Mouse (Mus musculus) fat pad, adult 2 months (tissue): ENCODE results near the gene Lctl.
"Not testable (repeated sequence)": the region's sequence is repeated elsewhere in the genome, so short reads cannot be mapped to it uniquely, and the experiment has no call there.

Experiments used
- DNase-seq: peaks from one replicate; pipeline ENCODE4 v3.0.0-alpha.2; 2011; ENCODE audit warnings: low read depth, low spot score; ENCODE audit errors: extremely low read depth

Lctl gene

DNA sequence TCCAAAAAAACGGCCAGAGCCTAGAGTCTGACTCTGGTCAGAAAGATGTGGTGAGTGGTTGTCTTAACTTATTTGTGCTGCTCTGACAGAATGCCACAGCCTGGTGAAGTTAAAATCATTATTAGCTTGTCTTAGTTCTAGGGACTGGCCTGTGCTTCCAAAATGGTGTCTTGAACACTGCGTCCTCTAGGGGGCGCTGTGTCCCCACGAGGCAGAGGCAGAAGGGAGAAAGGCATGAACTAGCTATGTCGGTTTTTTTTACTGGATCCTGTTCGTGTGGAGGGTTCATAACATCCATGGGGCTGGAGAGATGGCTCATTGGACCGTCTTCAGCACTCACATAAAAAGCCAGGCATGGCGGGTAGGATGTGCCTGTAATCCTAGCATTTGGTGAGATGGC lies 3.0 kb downstream of the Lctl start:
- no peak for DNase-seq

DNA sequence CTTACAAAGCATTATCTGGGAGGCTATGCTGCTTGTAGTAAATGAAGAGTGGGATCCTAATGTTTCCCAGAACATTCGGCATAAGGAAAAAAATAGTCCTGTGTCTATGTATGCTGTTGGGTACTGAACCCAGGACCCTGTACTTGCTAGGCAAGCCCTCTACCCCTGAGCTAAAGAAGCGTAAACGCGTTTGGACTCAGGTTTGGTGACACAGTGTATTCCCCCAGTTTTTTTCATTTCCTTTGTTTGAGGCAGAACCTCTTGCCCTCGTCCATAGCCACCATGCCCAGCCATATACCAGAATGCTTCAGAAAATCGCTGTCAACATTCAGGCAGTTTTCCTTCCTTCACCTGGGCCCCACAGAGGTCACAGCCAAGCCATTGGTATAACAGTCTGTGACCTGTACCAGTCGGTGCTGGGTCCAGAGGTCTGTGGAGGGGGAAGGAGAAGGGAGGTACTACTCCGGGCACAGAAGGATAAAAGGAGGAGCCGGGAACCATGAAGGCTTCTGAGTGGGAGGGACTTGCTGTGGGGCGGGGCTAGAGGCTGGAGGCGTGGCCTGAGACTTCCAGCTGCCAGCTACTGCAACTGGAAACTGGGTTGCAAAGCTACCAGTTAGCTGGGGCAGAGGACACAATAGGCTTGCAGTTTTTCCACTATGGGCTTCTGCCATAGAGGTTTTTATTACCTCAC lies 3.8 kb downstream of the Lctl start:
- DNase-seq, result peak; percentile 5

DNA sequence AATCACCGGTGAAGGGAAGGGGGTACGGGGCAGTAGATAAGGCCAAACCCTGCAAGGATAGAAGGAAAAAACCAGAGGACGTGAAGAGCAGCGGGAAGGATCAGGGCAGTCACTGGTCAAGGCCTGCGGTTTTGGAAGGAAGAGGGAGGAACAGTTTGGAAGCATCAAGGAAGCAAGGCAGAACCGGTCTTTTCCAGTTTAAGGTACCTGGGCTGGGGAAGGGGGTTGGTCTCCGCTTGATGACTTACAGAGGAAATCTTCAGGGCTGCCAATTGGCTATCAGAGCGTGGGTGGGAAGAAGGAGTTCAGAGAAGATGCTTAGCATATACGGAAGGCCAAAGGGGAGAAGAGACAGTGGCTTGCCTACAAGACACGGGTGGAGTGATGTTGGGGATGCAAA lies 5.7 kb downstream of the Lctl start:
- no peak for DNase-seq

DNA sequence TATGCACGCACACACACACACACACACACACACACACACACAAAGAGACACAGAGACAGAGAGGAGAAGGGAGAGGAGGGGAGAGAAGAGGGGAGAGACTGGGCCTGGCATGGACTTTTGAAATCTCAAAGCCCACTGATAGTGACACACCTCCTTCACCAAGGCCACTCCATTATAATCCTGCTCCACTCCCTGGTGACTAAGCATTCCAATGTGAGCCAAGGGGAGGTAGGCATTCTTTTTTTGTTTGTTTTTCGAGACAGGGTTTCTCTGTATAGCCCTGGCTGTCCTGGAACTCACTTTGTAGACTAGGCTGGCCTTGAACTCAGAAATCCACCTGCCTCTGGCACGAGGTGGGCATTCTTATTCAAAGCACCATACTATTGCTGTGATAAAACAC lies 7.9 kb downstream of the Lctl start:
- DNase-seq, result not testable (repeated sequence)

DNA sequence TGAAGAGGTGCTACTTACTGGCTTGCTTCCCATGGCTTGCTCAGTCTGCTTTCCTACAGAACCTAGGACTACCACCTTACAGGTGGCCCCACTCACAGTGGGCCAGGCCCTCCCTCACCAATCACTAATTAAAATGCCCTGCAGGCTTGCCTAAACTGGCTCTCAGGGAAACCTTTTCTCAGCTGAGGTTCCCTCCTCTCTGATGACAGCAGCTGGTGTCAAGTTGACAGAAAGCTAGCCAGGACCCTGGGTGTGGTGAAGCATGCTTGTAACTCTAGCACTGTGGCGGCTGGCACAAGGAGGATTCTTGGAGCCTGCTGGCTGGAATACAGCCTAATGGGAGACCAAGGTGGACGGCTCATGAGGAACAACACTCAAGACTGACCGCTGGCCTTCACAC lies 8.4 kb downstream of the Lctl start:
- no peak for DNase-seq

DNA sequence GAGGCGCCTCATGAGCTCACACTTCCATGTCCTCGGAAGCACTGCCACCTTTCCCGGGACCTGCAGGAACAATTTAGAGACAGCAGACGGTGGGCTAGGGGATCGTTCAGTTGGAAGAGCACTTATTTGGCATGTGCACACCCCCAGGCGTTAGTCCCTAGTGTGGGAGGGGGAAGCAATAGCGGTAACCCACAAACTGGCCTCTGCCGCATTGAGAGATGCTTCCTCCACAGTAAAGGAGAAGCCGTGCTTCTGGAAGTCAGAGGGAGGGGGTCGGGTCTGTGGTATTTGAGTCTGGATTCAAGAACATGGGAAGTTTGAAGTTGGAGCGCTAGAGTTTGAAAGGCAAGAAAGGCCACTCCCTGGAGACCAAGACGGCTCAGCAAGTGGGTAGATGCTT lies 9.2 kb downstream of the Lctl start:
- DNase-seq, result no peak

DNA sequence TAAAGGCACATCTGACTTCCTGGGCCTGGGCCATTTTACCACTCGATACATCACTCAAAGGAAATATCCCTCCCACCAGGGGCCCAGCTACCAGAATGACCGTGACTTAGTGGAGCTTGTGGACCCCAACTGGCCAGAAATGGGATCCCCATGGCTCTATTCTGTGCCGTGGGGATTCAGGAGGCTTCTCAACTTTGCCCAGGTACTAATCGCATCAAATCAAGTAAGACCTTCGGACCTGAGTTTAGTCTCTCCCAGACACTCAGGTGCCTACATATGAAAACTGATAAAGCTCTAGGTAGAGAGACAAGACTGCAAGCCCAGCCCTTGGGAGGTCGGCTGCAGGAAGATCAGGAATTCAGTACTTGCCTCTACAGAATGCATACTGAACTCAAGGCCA lies 14.7 kb downstream of the Lctl start:
- DNase-seq, result no peak

DNA sequence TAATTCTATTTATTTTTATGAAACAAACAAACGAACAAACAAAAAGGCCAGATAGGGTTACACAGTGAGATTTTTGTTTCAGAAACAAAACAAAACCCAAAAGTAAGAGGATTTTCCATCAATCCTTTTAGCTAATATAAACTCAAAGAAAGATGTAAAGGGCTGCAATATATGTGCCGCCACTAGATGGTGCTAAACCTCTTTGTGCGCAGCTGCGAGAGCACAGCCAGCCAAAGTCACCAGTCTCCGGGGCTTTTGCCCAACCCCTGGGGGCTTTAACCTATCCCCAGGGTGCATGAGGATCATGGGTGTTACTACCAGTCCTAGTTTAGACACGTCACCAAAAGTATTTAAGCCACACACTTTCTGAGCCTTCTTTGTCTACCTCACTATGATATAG lies 21.9 kb downstream of the Lctl start:
- DNase-seq, result not testable (repeated sequence)

DNA sequence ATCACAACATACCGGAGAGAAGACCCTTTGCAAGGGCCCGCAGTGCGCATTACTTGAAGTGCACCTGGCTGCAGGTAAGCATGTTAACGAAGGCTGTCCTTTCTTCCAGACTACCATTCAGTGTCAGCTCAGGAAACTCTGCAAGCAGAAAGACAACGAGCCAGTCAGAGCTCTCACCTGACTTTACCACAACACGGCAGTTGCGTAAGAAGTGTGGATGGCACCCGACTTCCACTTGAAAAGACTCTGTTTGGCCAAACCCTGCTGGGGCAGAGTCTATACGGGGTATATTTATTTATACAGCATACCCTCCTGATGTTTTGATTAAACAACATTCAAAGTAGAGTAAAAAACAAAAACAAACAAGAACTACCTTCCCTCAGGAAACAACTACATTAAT lies 22.9 kb downstream of the Lctl start:
- no peak for DNase-seq

DNA sequence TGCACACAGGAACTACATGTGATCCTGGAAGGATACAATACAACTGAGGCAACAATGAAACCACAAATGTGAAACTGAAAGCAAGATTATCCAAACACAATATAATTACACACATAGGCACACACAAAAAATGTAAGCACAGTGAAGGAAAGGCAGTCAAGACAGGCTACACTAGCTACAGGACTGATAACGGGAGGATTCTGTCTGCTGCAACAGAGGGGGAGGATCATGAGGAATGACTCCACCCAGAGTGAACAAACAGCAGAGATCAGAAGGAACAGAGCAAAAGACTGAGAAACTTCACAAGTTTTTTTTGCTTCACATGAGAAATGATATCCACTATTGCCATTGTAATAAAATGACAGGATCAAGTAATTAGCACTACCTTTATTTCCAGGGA lies 39.7 kb downstream of the Lctl start:
- no peak for DNase-seq

DNA sequence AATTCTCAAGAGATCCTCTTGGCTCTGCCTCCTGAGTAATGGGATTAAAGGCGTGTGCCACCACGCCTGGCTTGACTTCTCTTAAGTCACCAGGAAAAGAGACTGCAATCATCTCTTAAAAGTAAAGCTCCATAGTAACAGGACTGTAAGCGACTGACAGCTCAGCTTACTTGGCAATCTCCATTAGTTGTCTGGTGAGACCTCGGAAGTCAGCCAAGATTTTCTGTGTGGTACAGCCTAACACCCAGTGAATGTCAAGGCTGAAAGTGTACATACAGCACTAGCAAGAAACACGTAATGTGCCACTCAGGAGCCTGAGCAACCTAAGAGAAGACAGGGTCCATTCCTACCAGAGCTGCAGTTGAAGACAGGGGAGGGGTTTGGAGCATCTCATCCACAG lies 43.5 kb downstream of the Lctl start:
- no peak for DNase-seq

DNA sequence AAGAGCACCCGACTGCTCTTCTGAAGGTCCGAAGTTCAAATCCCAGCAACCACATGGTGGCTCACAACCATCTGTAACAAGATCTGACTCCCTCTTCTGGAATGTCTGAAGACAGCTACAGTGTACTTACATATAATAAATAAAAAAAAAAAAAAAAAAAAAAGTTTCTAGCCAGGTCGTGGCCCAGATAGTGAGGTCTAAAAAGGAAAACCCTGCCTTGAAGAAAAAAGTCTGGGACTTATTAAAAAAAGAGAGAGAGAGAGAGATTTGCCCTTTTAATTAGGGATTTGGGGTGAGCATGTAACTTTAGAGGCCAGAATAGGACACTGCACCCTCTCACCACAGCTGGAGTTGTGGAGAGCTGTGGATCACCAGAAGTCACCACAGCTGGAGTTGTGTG lies 53.0 kb downstream of the Lctl start:
- DNase-seq, result not testable (repeated sequence)

DNA sequence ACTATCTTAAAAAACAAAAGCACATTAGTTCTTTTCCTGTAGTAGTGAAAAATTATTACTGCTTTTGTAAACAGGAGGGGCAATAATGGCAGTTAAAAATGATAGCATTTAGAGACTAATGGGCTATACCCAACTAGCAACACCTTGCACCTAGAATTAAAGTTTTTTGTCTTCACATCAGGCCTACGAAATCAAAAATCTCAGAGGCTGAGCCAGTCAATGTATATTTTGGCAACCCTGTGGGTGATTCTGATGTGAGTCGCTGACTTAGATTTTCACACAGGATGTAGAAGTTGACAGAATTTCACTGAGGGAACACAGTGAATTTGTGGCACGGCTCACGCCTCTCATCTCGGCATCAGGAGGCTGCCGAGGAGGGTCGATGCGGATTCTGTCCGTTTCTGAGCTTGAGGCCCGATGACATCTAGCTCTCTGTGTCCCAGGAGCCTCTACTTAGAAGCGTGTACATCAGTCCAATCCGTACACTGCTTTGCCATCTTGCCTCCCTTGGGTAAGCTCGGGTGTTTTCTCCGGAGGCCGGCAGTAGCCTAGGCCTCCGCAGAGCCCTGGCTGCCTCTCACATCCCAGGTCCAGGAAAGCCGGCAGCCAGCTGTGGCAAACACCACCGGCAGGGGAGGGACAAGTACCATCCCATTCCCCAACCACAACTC lies 55.3 kb downstream of the Lctl start:
- DNase-seq, result no peak

DNA sequence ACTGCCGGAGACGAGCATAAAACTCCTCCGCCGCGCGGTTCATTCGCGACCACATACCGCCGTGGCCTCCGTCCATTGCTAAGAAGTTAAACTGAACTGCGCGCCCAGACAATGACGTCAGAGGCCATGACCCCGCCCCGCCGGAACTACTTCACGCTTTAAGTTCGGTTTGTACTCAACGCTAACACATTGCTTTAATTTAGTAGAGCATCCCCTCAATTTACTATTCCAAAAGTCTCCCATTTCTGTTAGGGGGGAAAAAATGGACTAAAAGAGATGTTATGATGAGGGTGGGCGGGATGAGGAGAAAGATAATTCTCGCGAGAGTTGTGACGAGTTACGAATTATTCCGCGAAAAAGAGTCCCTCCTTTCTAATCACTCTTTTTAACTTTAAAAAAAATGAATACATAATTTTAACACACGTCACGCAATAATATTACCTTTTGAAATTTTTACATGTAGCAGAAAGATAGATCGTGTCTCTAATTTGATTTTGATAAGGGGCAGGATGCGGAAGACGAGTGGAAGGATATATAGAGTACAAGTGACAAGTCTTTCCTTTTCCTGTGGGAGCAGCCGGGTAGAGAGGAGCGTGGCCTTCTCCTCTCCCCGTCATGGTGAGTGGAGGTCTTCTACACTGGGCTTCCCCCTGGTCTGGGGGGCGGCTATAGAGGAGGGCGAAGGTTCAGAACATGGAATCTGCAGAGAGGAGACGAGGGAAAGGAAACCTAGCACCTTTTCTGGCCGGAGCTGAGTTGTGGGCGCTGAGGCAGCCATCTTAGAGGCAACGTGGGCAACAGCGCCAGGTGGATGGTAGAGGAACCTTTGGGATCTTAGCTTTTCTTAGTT lies 56.1 kb downstream of the Lctl start, which contains the start of the genes Zwilch and Rpl4:
TSS of gene Zwilch (minus strand) at position 289 of the 850 bp plus-strand sequence.
TSS of gene Rpl4 (plus strand) at position 560 of the 850 bp plus-strand sequence.
- DNase-seq, result no peak

DNA sequence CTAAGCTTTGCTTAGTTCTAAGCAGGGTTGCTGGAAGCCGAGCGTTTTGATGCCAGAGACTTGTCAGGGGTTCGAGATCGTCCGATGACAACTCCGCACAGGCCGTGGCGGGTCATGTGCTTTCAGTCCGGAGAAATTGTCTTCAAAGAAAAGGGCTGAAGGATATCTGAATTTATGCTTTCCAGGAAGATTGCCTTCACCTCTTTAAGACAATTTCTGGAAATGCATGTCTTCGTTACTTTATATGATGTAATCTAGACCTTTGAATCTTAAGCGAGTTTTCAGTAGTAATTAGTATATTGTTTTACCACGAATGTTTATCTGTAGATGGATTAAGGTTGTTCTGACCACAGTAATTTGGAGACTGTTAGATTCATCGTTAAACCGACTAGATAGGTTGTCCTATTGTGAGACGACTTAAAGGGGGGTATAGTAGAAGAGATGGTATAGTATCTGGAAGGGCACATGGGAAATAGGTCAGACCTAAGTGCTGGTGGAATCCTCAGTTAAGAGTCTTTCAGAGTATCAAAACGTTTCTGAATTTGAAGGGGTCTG lies 56.8 kb downstream of the Lctl start:
- DNase-seq, result no peak

DNA sequence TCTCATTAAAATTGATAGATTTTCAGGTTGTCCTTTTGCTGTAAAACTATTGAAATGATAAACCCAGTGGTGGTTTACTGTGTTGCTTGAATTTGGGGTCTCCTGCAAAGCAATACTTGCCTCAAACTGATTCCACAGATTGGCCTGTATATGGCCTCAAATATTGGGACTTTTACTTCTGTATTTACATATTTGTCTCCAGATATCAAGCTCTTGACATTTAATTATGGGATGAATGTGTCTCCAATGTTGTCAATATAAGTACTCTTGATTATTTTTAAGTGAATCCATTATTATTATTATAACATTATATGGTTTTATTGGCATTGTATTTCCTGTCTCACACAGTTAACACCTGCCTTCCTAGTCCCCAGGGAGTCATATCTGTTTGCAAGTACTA lies 57.4 kb downstream of the Lctl start:
- no peak for DNase-seq

DNA sequence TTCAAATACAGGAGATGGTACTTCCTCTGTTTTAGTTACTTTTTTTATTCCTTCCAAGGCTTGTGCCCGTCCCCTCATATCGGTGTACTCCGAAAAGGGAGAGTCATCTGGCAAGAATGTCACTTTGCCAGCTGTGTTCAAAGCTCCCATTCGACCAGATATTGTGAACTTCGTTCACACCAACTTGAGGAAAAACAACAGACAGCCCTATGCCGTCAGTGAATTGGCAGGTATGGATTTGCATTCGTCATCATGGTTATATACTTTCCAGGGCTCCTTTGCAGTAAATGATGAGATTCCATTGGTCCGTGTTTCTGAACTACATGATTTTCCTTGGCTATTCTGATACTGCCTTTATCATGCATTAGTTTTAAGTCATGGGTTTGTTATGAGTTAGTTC lies 57.8 kb downstream of the Lctl start:
- DNase-seq, result no peak

DNA sequence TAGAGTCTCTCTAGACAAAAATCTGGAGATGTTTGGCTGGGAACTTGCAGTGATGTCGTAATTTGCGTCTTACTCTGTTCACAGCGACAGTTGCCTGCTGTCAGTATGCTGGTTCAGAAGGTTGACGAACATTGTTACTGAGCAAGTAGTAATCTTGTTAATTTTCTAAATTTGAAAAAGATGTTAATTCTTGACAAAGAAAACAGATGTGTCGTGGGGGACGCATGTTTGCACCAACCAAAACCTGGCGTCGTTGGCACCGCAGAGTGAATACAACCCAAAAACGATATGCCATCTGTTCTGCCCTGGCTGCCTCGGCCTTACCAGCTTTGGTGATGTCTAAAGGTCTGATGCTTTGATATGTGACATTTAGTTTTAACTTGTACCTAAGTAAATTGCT lies 58.4 kb downstream of the Lctl start:
- no peak for DNase-seq

DNA sequence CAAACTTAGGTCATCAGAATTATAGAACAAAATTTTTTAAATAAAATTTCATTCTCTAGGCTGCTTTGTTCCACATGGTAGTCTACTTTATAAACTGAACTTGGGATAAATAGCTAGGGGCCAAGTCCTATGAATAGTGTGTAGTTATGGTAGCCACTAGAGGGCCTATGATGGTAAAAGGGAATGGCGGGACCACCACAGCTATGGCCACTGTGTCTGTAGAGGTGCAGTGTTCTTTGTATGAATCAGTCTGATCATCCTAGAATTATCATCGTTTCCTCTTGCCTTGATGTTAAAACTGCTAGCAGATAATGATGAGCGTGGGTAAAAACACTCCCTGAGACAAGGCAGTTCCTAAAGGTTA lies 61.6 kb downstream of the Lctl start:
- no peak for DNase-seq

DNA sequence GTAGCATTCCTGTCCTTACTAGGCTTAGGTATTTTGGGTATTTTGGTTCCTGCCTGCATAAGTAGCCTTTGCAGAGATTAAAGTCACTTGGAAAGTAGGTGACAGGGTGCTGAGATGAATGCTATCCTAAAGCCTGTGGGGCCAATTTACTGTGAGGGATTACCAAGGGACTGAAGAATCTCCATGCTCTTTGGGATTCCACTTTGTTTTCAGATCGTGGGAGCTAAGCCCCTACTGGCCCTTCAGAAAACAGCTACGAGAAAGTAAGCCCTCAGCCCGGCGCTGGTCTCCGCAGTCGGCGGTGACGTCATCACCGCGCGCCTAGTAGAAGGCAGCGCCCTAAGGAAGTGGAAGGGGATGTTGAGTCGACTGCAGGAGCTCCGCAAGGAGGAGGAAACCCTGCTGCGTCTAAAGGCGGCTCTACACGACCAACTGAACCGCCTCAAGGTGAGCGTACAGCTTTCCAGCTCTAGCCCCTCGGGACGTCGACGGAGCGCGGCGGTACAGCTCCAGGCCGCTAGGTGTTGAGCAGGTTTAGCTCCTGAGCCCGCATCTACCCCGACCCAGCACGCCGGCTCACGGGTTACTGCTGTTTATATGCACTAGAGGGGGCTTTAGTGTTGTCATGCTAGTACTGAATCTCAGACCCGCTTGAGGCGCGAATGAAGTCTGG lies 62.2 kb downstream of the Lctl start, which contains the start of gene Snapc5:
TSS of gene Snapc5 (plus strand) at position 301 of the 673 bp plus-strand sequence.
- DNase-seq, result no peak

DNA sequence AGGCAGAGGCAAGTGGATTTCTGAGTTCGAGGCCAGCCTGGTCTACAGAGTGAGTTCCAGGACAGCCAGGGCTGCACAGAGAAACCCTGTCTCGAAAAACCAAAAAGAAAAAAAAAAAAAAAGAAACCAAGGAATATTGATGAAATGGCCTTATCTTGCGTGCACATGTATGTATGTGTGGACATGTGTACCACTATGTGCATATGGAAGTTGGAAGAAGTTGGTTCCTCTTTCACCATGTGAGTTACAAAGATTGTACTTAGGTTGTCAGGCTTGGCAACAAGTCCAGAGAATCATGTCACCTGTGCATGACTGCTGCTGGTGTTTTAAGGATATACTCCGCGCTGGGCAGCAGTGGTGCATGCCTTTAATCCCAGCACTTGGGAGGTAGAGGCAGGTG lies 66.3 kb downstream of the Lctl start:
- not testable (repeated sequence) for DNase-seq
